Mouse (Mus musculus) midbrain, embryonic 14.5 days (tissue): Measurements from ENCODE around the gene Nsun7. TPM values are rescaled to one million over a fixed set of nuclear protein-coding genes. Genes with fewer than 3 reads are reported as not detected.

Source experiments
- ATAC-seq: fragments of 200-750 bp; cut with Nextera tagmentation; 2 replicates; pipeline ENCODE4 v1.8.0; 2017; ENCODE audit warnings: moderate number of reproducible peaks, moderate library complexity; ENCODE audit not compliant: low FRiP score, low TSS enrichment
- DNase-seq: peaks from one replicate; pipeline ENCODE4 v3.0.0-alpha.2; 2015
- H3K27ac ChIP-seq: fragments of 300-500 bp; sonication (generic); replicated peaks from 2 replicates; pipeline ENCODE4 v1.5.1; 2014; ENCODE audit warnings: mild to moderate bottlenecking, low read depth, low read length, moderate library complexity
- H3K27me3 ChIP-seq: fragments of 300-500 bp; sonication (generic); 2 replicates; pipeline ENCODE4 v1.6.1; 2014; ENCODE audit warnings: low read length, control low read depth, mixed read lengths; ENCODE audit not compliant: control insufficient read depth, insufficient read depth
- H3K36me3 ChIP-seq: fragments of 300-500 bp; sonication (generic); 2 replicates; pipeline ENCODE4 v1.6.1; 2014; ENCODE audit warnings: low read length, control low read depth; ENCODE audit not compliant: control insufficient read depth, insufficient read depth
- H3K4me1 ChIP-seq: fragments of 300-500 bp; sonication (generic); 2 replicates; pipeline ENCODE4 v1.6.1; 2014; ENCODE audit warnings: mild to moderate bottlenecking, antibody characterized with exemption, low read length, control low read depth; ENCODE audit not compliant: control insufficient read depth, insufficient read depth
- H3K4me2 ChIP-seq: fragments of 300-500 bp; sonication (generic); 2 replicates; pipeline ENCODE4 v1.6.1; 2014; ENCODE audit warnings: mild to moderate bottlenecking, low read length, moderate library complexity
- H3K4me3 ChIP-seq: fragments of 300-500 bp; sonication (generic); replicated peaks from 2 replicates; pipeline ENCODE4 v1.5.1; 2014; ENCODE audit warnings: low read depth, low read length
- H3K9ac ChIP-seq: fragments of 300-500 bp; sonication (generic); replicated peaks from 2 replicates; pipeline ENCODE4 v1.6.1; 2014; ENCODE audit warnings: mild to moderate bottlenecking, low read length, moderate library complexity
- H3K9me3 ChIP-seq: fragments of 300-500 bp; sonication (generic); 2 replicates; pipeline ENCODE4 v1.6.1; 2016; ENCODE audit warnings: low read length, control low read depth, mixed read lengths; ENCODE audit not compliant: control insufficient read depth
- WGBS: fragments of 180-500 bp; shearing (Covaris S2); extraction: QIAGEN DNeasy Blood & Tissue Kit; methylation state at CpG from one replicate; pipeline ENCODE4 v1.1.7; 2014; 5-methylcytosine and 5-hydroxymethylcytosine counted together
- polyA plus RNA-seq: library from polyadenylated mRNA; unstranded; fragments of >200 nt; fragmentation: Nextera tagmentation; extraction: Ambion mirVana; gene quantifications from 2 replicates; pipeline ENCODE4 v1.2.1, GENCODE M21; 2014

Gene Nsun7
- 1.4 and 1.7 TPM in 2 replicates for polyA plus RNA-seq

DNA sequence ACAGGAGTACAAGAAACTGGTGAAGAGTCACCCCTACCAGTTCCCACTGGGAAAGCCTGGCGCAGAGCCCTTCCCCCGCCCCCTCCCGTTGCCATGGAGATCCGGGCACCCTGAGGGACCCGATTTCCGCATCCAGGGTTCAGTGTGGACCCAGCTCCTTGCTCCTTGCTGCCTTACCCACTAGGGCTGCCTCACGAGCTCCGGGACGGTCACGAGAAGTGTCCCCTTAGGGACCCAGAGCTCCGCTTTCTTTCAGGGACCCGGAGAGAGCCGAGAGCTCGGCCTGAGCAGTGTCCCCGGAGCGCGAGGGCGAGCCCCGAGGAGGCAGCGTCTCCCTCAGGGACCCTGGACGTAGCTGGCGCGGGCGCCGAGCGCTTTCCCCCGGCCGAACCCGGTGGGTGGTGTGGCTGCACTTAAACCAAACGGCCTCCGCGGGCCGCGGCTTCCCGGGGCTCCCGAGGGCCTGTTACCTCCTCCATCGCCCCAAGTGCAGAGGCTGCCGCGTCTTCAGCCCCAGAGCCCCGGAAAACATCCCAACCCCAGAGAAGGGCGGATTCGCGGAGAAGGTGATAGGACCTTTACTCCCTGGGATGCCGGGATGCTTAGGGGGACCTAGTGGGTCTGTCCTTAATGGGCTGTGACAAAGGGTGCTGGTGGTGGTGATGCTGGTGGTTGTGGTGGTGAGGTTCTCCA, at the start of gene Nsun7:
Gene Nsun7, plus strand, starts transcription at position 142 of the 693 bp plus-strand sequence.
- peak within 1 kb of the TSS; percentile 90 for H3K4me2 ChIP-seq
- no peaks in the 10 kb centered on the region for H3K36me3 ChIP-seq
- under 1% methylated on average over 44 of the region's 44 CpGs for WGBS
- H3K27ac ChIP-seq = peak within 1 kb of the TSS; percentile 61; the same call in 1 of the 2 replicates
- H3K4me1 ChIP-seq = peaks cover 4% of the 10 kb centered on the region; the same call in 1 of the 2 replicates
- H3K27me3 ChIP-seq = no peaks in the 10 kb centered on the region; the same call in 1 of the 2 replicates
- H3K4me3 ChIP-seq = peak within 1 kb of the TSS; percentile 57
- H3K9ac ChIP-seq = peak within 1 kb of the TSS; percentile 80
- ATAC-seq (peak; percentile 84), DNase-seq (peak; percentile 86)
- H3K9me3 ChIP-seq = no peaks in the 10 kb centered on the region

DNA sequence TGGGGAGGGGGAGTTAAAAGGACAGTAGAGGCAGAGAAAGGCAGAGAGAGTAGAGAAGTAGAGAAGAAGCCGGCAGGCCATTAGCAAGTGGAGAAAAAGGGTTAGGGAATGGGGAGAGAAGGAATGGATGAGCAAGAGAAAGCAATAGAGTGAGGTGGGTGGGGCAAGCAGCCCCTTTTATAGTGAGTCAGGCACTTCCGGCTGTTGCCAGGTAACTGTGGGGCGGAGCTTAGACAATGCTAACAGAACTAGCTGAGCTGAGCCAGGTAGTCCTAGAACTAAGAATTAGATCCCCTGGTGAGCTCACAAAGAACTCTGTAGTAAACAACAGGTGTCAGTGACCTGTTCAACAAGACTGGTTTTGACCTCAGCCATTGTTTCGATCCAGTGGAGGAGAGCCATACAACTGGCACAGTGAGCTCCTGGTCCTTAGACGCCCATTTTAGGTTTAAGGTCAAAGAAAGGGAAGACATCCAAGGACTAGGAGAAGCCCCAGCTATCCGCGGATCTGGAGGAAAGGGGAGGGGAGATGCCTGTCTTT, 45.2 kb upstream of the Nsun7 start:
- no peak for ATAC-seq
- no peak overlapping the region for H3K27ac ChIP-seq
- 48% methylated on average over 7 of the region's 7 CpGs for WGBS

DNA sequence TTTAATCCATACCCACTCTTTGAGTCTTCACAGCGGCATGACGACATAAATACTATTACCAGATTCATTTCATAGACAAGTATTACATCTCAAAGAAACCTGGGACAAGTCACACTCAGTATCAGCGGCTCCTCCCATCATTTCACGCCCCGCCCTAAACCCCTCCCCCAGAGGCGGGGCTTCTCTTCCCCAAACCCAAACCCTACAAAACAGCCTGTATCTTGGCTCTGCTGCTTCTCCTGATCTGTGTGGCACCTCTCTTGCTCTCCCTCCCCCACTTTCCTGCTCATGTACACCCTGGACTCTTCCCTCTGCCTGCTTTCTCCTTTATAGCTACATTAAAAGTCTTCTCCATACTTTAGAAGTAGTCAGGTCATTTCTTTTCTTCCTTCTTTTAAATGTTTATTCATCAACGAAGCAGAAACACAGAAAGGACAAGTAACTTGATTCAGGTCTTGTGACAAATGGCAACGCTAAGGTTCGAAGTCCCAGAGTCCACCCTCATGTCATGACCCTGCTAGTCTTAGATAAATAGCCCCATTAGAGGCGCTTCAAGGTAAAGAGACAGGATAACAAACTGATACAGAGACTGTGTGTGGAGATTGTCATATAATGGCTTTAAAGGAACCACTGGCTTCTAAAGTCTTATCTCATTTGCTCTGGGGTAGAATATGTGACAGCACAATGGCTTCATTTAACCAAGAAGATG, 44.0 kb upstream of the Nsun7 start:
- Histone ChIP-seq H3K9me3 (no peaks in the 10 kb centered on the region), H3K4me2 (no peak overlapping the region), H3K4me1 (no peaks in the 10 kb centered on the region), H3K9ac (no peak overlapping the region), H3K36me3 (no peaks in the 10 kb centered on the region), H3K27me3 (no peaks in the 10 kb centered on the region), H3K4me3 (no peak overlapping the region), H3K27ac (no peak overlapping the region)
- WGBS = 78% methylated on average over 10 of the region's 10 CpGs
- ATAC-seq (no peak), DNase-seq (no peak)

More for the DNA sequence above, 45.2 kb upstream of the Nsun7 start:
- no peak for DNase-seq
- Histone ChIP-seq H3K9me3 (no peaks in the 10 kb centered on the region), H3K4me1 (no peaks in the 10 kb centered on the region), H3K4me3 (no peak overlapping the region), H3K4me2 (no peak overlapping the region), H3K36me3 (no peaks in the 10 kb centered on the region), H3K9ac (no peak overlapping the region), H3K27me3 (no peaks in the 10 kb centered on the region)

GRCm38 (mm10) chr5:66219692-66220091, 40.0 kb upstream of the Nsun7 start:
- Histone ChIP-seq H3K4me1 (no peaks in the 10 kb centered on the region), H3K27ac (no peak overlapping the region), H3K9ac (no peak overlapping the region), H3K9me3 (no peaks in the 10 kb centered on the region), H3K4me2 (no peak overlapping the region), H3K4me3 (no peak overlapping the region), H3K27me3 (no peaks in the 10 kb centered on the region), H3K36me3 (no peaks in the 10 kb centered on the region)
- no peak for ATAC-seq
- DNase-seq = no peak
- WGBS = 75% methylated on average over 6 of the region's 6 CpGs

GRCm38 (mm10) chr5:66220620-66221019, 39.1 kb upstream of the Nsun7 start:
- H3K27ac ChIP-seq = no peak overlapping the region
- H3K36me3 ChIP-seq = no peaks in the 10 kb centered on the region
- H3K4me1 ChIP-seq = no peaks in the 10 kb centered on the region
- no peaks in the 10 kb centered on the region for H3K9me3 ChIP-seq
- DNase-seq (no peak), ATAC-seq (no peak)
- H3K4me2 ChIP-seq = no peak overlapping the region
- H3K4me3 ChIP-seq = no peak overlapping the region
- no peaks in the 10 kb centered on the region for H3K27me3 ChIP-seq
- H3K9ac ChIP-seq = no peak overlapping the region
- 82% methylated on average over 9 of the region's 9 CpGs for WGBS

DNA sequence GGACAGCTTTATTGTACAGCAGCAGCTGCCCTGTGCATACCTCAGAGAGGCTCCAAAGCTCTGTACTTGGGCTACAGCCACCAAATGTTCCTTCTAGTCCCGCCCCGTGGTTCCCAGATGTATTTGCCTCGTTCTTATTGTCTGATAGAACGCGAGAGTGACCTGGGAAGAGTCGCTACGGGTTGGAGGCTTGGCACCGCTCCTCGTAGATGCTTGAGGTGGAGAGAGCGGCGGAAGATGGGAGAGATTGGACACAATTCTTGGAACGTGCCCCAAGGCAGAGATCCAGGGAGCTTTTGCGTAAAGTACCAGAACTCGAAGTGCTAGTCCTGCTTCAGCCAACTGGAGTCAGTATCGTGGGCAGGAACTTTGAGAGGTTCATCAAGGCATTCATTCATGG, 36.8 kb upstream of the Nsun7 start:
- 91% methylated on average over 15 of the region's 15 CpGs for WGBS
- Histone ChIP-seq H3K27ac (no peak overlapping the region), H3K27me3 (no peaks in the 10 kb centered on the region), H3K4me2 (no peak overlapping the region), H3K36me3 (no peaks in the 10 kb centered on the region), H3K9me3 (no peaks in the 10 kb centered on the region), H3K9ac (no peak overlapping the region), H3K4me1 (no peaks in the 10 kb centered on the region), H3K4me3 (no peak overlapping the region)
- DNase-seq (no peak), ATAC-seq (no peak)

DNA sequence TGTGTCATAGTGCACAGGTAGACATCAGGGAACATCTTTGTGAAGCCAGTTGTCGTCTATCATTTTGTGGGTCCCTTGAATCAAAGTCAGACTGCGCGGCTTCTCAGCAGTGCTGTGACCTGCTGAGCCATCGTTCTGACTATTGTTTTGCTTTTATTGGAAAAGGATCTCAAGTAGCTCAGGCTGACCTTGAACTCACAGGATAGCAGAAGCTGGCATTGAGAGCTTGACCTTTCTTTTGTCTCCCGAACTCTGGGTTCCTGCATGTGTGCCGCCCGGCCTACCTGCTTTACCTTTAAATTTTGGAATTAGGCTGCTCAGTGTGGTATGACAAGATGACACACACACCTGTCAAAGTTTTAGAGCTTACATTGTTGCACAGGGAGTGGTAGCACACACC, 33.2 kb upstream of the Nsun7 start:
- ATAC-seq = no peak
- no peaks in the 10 kb centered on the region for H3K27me3 ChIP-seq
- DNase-seq = no peak
- H3K9me3 ChIP-seq = no peaks in the 10 kb centered on the region
- no peak overlapping the region for H3K4me3 ChIP-seq
- no peak overlapping the region for H3K9ac ChIP-seq
- H3K27ac ChIP-seq = no peak overlapping the region
- no peaks in the 10 kb centered on the region for H3K4me1 ChIP-seq
- 94% methylated on average over 7 of the region's 7 CpGs for WGBS
- H3K4me2 ChIP-seq = no peak overlapping the region
- H3K36me3 ChIP-seq = no peaks in the 10 kb centered on the region

GRCm38 (mm10) chr5:66231660-66232269, 27.9 kb upstream of the Nsun7 start:
- Histone ChIP-seq H3K4me3 (no peak overlapping the region), H3K27me3 (no peaks in the 10 kb centered on the region), H3K9me3 (no peaks in the 10 kb centered on the region), H3K27ac (no peak overlapping the region), H3K4me1 (no peaks in the 10 kb centered on the region), H3K4me2 (no peak overlapping the region), H3K9ac (no peak overlapping the region), H3K36me3 (no peaks in the 10 kb centered on the region)
- 89% methylated on average over 8 of the region's 8 CpGs for WGBS
- DNase-seq (no peak), ATAC-seq (no peak)
